Mouse (Mus musculus): ENCODE measurements at regions not wholly inside any gene's neighbourhood (a gene's known extent, or its start where the extent isn't known, plus 50 kb on each side); places are given as distances from the start of the nearest gene placed in this dataset.
"Not testable (repeated sequence)": the region's sequence is repeated elsewhere in the genome, so short reads cannot be mapped to it uniquely, and the experiment has no call there.

DNA sequence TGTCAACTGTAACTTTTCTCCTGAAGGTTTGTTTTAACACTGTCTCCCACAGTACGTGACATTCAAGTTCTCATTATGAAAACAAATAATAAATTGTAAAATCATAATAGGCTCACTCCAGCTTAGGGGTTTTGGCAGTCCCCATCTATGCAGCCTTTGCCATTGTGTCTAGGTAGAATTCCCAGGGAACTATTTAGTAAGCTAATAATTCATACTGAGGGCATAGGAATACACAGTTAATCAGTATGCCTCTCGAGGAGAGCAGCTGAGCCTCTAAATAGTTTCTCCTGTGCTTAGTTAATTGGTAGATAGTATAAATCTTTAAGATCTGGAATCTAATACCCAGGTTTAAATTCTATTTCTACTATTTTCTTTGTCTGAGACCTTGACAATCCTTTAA lies 191.7 kb downstream of the Tprg start:
- no peak for DNase-seq (ENCODE audit: low spot score in 2 of 2)

DNA sequence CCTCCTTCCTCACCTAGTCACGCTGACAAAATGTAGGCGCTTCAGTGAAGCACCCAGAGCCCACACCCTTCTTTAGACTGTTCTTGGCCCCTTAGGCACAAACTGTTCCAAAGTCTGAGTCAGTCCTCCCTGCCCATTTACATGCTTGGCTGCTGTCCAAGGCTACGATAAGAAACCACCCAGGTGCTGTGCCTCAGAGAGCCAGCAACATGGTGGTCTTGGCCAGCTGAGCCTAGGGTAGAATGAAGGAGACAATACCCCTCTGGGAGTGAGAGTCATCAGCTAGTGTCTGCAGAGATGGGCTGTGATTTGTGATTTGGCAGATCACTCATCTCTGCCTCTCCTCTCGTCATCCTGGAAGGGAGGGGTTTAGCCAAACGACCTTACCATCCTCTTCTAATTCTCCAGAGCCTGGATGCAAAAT lies 197.2 kb downstream of the Tprg start:
- no peak for DNase-seq (ENCODE audit: low spot score in 2 of 2)

DNA sequence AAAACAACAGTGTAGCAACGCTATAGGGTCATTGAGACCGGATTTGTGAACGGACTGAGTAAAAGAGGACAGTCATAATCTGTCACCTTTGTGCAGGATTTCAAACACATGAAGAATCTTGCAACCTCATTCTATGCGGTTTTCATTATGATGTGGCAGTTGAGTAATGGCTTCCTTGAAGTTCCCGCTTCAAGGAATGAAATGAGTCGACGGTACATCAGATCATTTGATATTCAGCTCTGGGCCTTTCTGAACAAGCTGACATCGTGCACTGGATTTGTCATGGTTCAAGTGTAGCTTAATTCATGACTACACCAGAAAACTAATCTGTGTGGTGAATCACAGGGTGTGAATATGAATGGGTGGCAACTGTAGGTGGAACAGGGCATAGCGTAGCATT lies 198.4 kb downstream of the Tprg start:
- no peak for DNase-seq (ENCODE audit: low spot score in 2 of 2)

DNA sequence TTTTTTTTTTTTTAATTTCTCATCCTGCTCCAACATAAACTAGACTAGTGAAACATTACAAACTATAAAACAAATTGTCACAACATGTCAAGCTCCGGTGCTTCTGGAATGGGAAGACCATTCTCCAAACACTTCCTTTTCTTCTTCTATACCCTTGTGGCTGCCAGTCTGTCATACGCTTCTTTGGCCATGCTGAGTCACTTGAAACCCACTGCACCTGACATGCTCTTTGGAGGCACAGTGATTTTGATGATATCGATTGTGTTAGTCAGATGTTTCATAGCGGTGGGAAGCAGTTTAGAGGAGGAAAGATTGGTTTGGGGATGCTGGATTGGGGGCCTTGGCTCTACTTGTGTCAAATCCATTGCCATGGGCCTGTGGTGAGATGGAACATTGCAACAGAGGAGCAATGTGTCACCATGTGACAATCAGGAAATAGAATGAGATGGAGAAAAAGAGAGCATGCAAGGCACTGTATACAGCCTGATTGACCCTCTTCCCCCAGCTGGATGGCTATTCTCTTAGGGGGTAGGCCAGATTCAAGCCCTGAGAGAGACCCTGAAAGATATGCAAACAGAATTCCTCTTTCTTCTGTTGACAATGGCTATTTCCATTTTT lies 197.0 kb upstream of the Trp63 start:
- no peak for DNase-seq (ENCODE audit: low spot score in 2 of 2)

DNA sequence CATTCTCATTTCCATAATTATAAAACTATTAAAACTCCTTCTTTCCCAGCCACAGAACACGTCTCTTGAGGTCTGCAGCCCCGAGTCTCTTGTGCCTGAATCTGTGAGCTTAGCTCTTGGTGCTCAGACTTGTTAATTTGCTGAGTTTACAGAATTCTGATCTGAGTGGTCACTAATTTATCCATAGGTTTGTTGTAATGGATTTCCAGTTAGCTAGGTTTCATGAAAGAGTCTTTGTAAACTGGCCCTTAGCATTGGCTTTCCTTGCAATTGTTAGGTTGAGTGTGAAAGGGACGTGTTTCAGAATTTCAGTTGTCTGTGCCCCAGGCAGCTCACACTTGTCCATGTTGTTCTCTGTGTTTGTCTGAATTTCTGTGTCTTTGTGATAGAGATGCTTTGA lies 192.7 kb upstream of the Trp63 start:
- no peak for DNase-seq (ENCODE audit: low spot score in 2 of 2)

DNA sequence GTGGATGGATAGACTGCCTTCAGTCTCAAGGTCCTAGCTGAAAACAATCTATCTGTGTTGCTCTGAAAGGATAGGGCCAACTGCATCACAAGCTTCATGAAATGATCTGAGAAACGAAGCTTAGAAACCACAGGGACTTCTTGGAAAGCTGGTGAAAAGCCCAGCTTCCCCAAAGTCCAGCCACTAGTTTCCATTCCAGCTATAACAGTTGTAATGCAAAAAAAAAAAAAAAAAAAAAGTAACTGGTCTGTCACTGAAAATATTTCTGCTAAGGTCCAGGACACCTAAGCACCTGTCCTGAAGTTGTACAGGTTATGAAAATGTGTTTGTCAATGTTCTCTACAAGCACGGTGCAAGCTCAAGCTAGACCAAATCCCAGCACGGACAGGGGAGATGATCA lies 189.4 kb upstream of the Trp63 start:
- DNase-seq (ENCODE audit: low spot score in 2 of 2): no peak

DNA sequence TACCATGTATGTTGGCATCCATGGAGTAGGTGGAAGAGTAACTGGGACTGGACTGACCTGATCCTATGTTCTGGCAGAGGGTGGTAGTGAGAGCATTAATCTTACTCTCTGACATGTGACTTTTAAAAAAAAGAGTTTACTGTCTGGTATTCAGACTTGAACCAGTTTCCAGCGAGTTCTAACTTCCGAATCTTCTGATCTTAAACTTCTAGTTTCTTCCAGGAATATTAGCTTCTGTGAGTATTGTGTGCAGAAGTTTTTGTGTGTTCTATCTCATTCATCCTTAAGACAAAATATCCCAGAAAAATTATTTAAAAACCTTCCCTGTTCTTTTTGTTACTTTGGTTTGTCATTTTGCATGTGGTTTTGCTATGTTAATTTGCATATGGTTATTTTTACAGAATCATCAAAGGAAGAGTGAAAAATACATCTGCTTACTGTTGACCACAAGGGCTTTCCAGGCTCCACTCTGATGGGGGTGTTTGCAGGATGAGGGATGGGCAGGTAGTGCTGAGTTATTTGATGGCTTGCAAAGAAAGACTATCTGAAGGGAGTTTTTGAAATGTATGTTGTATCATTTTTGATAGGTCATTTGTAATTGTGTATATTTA lies 187.9 kb upstream of the Trp63 start:
- no peak for DNase-seq (ENCODE audit: low spot score in 2 of 2)

DNA sequence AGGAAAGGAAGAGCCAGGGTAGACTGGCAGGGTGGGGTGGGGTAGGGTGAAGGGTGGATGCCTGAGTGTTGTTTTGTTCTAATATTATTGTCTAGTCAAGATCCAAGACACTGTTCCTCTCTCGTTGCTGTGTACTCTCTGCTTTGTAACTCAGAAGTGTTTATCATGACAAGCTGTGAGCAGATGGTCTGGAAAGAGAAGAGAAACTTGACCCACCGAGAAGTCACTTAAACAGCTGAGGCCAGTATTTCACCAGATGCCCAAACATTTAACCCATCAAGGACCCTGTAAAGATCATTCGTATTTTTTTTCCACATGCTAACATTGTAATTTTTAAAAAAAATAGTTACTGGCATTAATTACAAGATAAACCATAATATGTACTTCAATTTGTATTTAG lies 178.7 kb upstream of the Trp63 start:
- DNase-seq (ENCODE audit: low spot score in 2 of 2): no peak

DNA sequence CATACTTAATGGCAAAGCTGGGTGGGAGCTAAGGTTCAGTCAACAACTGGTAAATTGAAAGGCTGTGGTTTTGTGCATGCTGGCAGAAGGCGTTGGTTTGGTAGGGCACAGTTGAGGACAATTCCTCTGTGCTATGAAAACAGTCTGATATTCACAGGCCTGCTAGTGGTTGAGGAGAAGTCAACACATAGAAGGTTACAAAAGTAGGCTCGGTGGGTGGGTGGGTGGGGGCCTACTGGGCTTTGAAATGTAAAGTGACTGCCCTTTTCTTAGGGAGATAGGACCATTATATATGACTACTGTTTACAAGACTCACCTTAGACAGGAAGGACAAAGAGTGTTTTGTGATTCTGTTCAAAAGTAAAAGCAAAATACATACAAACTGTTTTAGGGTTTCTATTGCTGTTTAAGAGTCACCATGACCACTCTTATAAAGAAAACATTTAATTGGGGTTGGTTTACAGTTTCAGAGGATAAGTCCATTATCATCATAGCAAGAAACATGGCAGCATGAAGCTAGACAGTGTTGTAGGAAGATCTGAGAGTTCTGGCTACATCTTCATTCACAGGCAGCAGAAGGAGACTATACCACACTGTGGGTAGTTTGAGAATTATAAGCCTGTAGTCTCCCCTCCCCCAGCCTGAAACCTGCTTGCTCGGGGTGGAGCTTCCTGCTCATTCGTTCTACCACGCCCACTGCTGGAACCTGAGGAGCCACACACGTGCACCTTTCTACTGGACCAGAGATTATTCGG lies 166.3 kb upstream of the Trp63 start:
- no peak for DNase-seq (ENCODE audit: low spot score in 2 of 2)

DNA sequence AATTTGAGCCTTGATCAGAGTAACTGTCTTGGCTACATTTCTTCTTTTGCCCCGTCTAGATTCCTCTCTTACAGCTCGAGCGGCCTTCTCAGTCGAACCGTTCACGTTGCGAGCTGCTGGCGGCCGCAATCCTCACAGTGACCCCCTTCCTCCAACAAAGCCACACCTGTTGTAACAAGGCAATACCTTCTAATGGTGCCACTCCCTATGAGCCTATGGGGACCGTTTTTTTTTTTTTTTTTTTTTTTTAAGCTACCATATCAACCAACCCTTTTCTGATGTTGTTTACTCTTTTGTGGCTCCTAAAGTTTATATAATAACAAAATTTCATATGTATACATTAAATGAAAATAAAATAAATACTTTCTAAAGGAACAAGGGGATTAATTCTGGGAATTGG lies 160.4 kb upstream of the Trp63 start:
- not testable (repeated sequence) for DNase-seq (ENCODE audit: low spot score in 2 of 2)

DNA sequence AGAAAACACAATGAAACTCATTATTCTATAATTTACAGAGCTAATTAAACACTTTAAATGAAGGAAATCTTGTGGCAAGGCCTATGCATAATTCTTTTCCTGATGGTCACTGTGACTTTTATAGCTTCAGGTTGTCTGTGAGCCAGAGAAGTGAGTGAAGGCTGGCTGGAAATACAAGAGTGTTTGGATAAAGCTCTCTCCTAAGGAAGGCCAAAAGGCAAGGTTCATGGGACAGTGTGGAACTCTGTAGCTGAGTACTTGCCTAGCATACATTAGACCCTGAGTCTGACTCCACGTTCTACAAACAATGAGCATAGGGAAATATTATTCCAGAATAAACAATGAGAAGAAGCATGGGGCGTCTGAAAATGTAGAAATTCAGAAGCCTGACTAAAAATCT lies 159.9 kb upstream of the Trp63 start:
- DNase-seq (ENCODE audit: low spot score in 2 of 2): no peak

DNA sequence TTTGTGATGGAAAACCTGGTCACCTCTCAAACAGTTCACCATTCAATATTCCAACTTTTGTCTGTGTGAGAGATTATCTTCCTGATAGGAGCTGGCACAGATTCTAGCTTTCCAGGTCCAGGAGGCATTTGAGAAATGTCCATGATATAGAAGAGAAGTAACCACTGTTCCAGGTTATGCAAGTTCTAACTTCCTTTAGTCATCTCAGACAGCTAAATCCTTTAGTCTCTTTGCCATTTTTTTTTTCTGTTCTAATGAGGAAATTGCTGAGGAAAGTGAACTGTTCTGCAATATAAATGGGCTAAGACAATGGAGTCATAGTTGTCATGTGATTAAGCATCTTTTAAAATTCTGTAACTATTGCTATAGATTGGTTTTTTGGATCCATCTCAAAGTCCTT lies 155.7 kb upstream of the Trp63 start:
- no peak for DNase-seq (ENCODE audit: low spot score in 2 of 2)

DNA sequence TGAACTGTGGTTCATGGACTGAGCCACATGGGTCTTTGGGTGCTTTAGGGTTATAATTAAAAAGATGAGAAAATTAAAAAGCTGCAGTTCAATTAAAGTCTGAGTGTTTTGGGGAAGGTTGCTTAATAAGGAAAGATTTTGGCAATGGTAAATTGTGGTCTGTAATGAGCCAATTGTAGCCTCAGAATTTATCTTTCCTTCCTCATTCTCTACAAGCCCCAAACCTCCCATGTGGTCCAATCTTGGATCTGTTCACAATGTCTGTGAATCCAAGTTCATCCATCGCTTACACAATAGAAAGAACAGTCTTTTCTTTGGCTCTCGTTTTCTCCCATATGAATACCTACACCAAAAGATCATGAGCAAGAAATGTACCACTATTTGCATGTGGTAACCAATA lies 155.2 kb upstream of the Trp63 start:
- DNase-seq (ENCODE audit: low spot score in 2 of 2): no peak

DNA sequence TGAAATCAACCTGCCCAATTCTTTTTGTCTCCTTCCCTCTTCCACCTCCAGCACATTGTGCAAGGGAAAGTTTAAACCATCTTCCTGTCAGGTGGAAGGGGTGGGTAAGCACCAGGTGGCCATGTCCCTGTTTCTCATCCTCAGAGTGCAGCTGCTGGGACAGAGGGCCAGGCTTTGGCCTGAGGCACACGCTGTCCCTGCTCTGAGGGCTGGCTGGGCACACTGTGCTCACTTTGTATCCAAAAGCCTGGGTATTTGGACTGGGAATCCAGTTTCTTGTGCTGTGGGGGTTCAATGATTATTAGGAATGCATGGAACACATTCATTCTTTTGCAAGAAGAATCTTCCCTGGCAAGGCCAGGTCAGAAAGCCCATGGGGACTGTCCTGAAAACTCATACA lies 153.9 kb upstream of the Trp63 start:
- peak in 1 of 2 experiments; percentile 29 for DNase-seq (ENCODE audit: low spot score in 2 of 2)

DNA sequence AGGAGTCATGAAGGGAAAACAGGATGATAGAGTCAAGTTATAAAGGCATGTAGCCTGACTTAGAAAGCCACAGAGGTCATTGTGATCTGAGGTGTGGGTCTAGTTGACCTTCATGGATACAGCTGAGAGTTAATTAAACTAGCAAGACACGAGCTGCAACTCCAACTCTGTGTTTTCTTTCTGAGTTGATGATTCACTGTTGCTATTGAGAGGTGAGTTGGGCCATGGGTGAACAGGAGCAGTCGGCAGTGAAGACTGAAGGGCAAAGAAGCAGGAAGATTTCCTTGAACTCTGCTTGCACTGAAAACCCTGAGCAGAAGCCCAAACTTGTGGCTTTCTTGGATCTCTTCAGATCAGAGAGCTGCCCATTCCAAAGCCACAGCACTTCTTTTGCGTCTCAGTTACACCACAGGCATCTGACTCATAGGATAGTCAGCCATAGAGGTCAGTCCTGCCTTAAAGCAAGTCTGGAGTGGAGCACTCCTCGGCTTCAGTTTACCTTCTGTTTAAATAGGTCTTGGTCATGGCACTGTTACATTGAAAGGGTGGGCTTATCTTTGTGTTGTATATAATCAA lies 151.7 kb upstream of the Trp63 start:
- no peak for DNase-seq (ENCODE audit: low spot score in 2 of 2)

DNA sequence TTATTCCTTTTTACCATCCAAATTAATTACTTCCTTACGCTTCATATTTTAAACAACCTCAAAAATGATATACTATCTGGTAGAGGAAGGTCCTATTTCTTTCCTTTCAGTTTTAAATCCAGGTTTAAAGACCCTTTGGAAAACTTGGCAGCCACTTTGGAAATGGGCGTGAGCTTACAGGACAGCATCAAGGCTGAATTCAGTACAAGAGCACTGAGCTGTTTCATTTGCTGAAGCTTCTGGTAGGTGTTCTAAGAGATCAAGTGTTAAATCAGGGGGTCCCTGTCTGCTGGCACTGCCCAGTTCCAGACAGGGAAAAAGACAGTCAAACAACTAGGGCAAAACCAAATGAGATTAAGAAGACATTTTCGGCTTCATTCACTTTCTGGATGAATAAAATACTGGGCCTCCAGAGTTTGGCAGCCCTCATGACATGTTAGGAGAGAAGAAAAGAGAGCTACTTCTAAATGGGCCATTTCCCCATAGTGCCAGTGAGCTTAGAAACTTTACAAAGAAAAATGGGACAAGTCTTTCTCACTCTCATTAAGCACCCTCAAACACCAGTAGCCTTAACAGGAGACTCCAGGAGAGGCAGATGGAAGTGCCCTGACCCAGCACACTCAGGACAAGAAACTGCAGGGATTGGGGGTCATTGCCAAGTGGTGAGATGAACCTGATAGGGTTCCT lies 150.9 kb upstream of the Trp63 start:
- peak in 1 of 2 experiments; percentile 26 for DNase-seq (ENCODE audit: low spot score in 2 of 2)

DNA sequence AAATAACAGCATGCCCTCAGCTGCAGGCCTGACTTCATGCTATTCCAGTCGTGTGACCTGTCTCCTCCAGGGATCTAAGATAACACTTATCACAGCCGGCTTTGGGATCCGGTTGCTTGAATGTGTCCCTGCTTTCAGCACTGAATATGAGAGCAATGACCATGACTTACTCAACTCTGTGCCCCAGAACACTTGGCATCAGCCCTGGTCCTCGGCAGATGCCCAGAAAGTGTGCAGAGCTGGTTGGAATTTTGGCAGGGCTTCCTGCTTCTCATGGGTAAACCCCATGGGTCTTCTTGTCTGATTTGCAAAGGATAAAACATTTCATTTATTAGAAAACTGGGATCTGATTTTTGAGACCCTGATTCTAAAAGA lies 150.4 kb upstream of the Trp63 start:
- DNase-seq (ENCODE audit: low spot score in 2 of 2): peak in 1 of 2 experiments; percentile 24

DNA sequence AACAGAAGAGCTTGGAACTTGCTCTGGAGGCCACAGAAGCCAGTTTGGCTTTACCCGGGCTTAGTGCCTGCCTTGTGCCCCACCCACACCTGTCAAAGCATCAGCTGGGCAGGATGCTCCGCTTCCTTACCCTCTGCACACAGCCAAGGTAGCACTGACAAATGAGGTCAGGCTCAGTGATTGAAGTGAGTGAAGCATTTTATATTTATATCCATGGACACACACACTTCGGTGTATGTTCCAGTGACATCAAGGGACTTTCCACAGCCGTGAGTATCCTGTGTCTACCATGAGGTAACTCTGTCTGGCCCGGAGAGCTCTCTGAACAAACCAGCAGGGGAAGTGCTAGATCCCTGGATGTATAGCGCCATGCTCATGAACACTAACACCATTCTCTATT lies 147.0 kb upstream of the Trp63 start:
- DNase-seq (ENCODE audit: low spot score in 2 of 2): no peak

DNA sequence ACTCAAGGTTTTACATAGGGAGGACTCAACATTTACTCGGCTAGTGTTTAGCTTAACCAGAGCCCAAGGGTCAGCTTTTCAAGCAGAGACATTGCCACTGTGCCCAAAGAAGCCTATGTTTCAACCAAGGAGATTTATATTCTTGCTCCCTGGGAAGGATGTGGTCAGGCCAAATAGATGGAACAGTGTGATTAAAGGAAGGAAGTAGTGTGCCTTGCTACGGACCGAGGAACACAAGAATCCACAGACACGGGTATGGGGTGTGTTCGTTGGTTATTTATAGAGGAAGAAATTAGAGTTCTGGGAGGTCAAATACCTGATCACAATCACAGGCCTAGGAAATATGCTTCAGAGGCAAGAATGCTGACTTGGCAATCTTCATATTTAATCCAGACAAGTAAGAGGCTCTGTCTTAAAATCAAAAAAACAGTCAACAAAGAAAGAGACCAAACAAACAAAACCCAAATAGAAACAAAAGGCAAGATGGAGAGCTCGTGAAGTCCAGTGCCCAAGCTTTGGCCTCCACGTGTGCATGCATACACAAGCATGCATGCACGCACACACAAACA lies 133.9 kb upstream of the Trp63 start:
- DNase-seq (ENCODE audit: low spot score in 2 of 2): no peak

DNA sequence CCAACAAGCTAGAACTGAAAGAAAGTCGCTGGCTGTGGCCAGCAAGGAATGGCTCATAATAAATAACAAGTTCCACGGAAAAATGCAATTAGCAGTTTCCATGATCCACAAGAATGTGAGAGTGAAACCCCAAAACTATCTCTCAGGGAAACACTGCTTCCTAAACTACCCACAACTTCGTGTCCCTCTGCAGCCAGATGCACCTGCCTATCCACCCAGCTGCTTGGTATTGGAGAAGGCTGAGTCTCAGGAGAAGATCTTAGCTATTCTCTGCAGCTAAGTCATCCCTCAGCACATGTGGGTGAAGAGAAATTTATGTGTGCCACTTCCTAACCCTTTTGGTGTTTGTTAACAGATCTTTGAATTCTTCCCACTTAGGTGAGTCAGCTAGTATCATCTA lies 126.4 kb upstream of the Trp63 start:
- no peak for DNase-seq (ENCODE audit: low spot score in 2 of 2)

DNA sequence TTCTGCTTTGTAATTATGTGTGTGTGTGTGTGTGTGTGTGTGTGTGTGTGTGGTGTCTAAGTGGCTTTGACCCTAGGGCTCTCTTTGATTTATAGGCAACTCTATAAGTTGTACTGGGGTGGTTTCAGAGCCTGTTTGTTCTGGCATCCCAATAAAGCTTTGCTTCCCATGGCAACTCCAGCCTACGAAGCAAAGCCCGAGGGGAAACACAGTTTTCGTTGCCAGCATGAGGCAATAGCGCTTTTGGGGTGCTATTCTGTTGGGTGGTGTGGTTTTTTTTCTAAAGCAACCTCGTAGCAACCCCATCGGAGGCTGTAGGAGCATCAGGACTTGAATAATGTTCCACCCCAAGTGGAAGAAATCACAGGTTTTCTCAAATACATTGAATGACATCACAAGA lies 103.3 kb upstream of the Trp63 start:
- peak in 1 of 2 experiments; percentile 61 for DNase-seq (ENCODE audit: low spot score in 2 of 2)

Data from layer of hippocampus, adult 18-20 months (tissue).